Mouse (Mus musculus): Measurements from ENCODE around the gene Hs2st1. TPM values are rescaled to one million over a fixed set of nuclear protein-coding genes. Genes with fewer than 3 reads are reported as not detected.

Hs2st1 gene
- polyA plus RNA-seq, 1 experiment from 2014 or later = 24.6 TPM

DNA sequence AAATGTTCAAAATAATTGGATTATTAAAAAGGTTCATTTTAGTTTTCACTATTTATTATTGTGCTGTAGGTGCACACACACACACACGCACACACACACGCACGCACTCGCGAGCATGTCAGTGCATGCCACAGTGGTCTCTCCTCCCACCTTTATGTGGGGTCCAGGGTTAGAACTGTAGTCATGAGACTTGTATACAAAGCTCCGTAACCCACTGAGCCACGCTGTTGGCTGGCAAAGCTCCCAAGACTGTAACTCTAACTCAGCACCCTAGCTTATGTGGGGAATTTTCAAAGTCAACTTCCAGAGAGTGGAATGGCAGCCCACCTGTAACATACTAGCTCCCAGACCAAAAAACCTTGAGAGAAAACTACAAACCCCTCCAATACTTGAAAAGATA lies 24.8 kb downstream of the Hs2st1 start:
- WGBS = 85% methylated on average over 7 of the region's 7 CpGs
- Histone ChIP-seq H3K27me3 (replicated peaks) (no peaks in the 10 kb centered on the region), H3K27ac (no peak overlapping the region), H3K9me3 (no peaks in the 10 kb centered on the region), H3K36me3 (no peaks in the 10 kb centered on the region), H3K4me1 (peaks cover 10% of the 10 kb centered on the region), H3K4me3 (no peak overlapping the region), H3K9ac (no peak overlapping the region), H3K4me2 (replicated peaks) (no peak overlapping the region)
- ATAC-seq (ENCODE audit: low FRiP score, low read depth) = no peak; the same call in 1 of the 2 replicates

DNA sequence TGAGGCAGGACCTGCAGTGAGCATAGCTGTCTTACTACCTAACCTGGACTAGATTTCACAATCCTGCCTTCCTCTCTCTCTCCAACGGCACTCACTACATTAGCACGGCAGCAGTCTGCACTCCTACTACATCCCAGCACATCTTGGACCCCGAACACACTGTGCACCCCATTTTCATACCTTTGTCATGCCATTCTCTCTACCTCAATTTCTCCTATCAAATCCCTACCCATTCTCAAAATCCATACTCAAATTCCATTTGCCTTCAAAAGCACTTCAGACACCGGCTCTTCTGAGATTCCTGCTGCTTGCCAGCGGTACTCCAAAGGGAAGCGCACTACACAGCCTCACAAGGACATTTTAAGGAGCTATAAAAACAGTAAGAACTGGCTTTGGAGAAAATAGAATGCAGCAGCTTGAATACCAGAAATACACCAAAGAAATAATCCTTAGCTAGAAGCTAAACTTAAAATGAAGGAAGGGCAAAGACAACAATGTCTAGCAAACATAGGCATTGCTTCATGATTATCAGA lies 28.0 kb downstream of the Hs2st1 start:
- Histone ChIP-seq H3K27ac (no peak overlapping the region), H3K9ac (no peak overlapping the region), H3K27me3 (replicated peaks) (no peaks in the 10 kb centered on the region), H3K9me3 (no peaks in the 10 kb centered on the region), H3K36me3 (no peaks in the 10 kb centered on the region), H3K4me2 (replicated peaks) (no peak overlapping the region), H3K4me1 (peaks cover 10% of the 10 kb centered on the region), H3K4me3 (no peak overlapping the region)
- ATAC-seq (ENCODE audit: low FRiP score, low read depth) = no peak
- 78% methylated on average over 6 of the region's 6 CpGs for WGBS

DNA sequence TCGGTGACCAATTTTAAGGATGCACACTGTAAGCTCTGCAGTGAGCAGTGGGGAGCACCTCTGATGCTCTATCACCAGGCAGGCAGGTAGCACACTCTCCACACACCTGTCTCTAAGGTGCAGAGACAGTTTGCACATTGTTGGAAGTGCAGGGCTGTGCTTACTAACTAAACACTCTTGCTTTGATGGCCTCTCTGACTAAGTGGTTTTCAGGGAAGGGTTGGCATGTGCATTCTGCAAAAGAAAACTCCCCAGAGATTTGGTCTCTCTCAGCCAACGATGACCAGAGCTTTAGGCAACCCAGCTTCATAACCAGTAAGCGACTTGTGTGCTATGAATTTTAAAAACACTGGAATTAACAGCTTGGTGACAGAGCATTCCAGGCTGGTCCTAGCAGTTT lies 29.2 kb downstream of the Hs2st1 start:
- ATAC-seq (ENCODE audit: low FRiP score, low read depth) = no peak
- no peak overlapping the region for H3K4me2 ChIP-seq (replicated peaks)
- no peaks in the 10 kb centered on the region for H3K27me3 ChIP-seq (replicated peaks)
- no peaks in the 10 kb centered on the region for H3K36me3 ChIP-seq
- H3K9ac ChIP-seq = no peak overlapping the region
- no peak overlapping the region for H3K27ac ChIP-seq
- 80% methylated on average over 3 of the region's 3 CpGs for WGBS
- H3K9me3 ChIP-seq = no peaks in the 10 kb centered on the region
- peaks cover 4% of the 10 kb centered on the region; the same call in 1 of the 2 replicates for H3K4me1 ChIP-seq
- H3K4me3 ChIP-seq = no peak overlapping the region

DNA sequence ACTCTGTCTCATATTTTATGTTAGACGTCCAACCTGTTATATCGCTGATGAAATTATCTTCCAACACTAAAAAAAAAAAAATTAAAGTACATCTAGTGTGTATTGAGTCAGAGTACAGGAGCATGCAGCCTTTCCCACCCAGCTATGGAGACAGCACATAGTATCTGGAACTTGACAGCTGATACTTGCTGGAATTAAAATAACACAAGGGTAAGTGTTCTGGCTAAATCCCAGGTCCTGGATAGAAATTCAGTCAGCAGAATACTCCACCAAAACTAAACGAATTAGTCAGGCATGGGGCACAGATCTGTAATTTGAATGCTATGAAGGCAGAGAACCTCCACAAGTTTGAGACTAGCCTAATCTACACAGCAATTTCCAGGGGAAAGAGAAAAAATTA lies 30.9 kb downstream of the Hs2st1 start:
- Histone ChIP-seq H3K27ac (no peak overlapping the region), H3K9ac (no peak overlapping the region), H3K4me3 (no peak overlapping the region), H3K27me3 (replicated peaks) (no peaks in the 10 kb centered on the region), H3K4me1 (no peaks in the 10 kb centered on the region), H3K4me2 (replicated peaks) (no peak overlapping the region), H3K36me3 (no peaks in the 10 kb centered on the region), H3K9me3 (no peaks in the 10 kb centered on the region)
- no peak for ATAC-seq (ENCODE audit: low FRiP score, low read depth)
- WGBS = 86% methylated on average over 3 of the region's 3 CpGs

DNA sequence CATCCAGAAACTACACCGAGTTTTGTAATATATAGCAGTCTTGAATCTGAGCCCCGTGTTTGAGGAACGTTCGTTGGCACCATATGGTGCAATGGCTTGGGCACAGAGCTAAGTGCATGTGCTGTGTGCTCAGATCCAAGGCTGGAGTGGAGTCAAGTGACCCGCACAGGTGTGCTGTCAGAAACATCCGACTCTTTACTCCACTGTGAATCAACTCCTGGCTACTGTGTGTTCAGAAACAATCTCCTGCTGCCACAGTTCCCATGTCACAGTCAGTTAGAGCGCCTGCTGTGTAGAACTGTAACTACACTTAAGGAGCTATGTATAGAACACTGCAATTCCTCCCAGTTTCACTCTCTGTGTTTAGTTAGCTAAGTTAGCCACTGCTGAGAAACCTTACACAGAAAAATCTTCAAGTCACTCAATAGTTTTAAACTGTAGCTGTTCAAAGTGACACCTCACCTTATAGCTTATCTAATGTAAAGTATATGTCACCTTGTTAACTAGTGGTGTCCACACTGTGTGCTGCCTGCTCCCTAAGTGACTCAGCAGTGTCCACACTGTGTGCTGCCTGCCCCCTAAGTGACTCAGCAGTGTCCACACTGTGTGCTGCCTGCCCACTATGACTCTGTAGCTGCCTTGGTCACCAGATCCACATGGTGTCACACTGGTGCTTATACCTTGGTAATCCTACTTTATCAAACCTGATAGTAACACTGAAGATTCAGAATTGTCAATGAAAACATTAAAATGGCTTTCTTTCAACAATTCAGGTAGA lies 32.7 kb downstream of the Hs2st1 start:
- Histone ChIP-seq H3K4me2 (replicated peaks) (no peak overlapping the region), H3K27ac (no peak overlapping the region), H3K27me3 (replicated peaks) (no peaks in the 10 kb centered on the region), H3K9ac (no peak overlapping the region), H3K4me3 (no peak overlapping the region), H3K4me1 (no peaks in the 10 kb centered on the region), H3K9me3 (no peaks in the 10 kb centered on the region), H3K36me3 (no peaks in the 10 kb centered on the region)
- WGBS = 88% methylated on average over 7 of the region's 7 CpGs
- ATAC-seq (ENCODE audit: low FRiP score, low read depth) = 0 out of 2 replicates have a peak, but pooled peaks have one; percentile 25

DNA sequence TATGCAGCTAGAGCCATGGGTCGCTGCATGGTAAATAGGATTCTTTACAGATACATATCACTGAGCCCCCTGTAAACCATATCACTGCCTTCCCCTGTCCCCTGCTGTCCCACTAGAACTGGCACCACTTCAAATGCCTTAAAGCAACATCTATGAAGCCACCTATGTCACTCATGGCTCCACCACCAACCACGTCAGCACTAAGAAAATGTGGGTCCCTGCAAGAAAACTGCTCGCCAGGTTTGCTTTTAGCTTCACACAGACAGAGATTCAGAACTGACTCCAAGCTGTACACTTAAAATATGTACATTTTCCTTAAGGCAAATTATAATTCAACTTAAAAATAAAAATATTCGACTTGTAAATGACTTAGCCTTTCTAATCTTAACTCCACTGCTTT lies 34.9 kb downstream of the Hs2st1 start:
- Histone ChIP-seq H3K9ac (no peak overlapping the region), H3K4me1 (peaks cover 4% of the 10 kb centered on the region; the same call in 1 of the 2 replicates), H3K4me3 (no peak overlapping the region), H3K36me3 (no peaks in the 10 kb centered on the region), H3K4me2 (replicated peaks) (no peak overlapping the region), H3K9me3 (no peaks in the 10 kb centered on the region), H3K27ac (no peak overlapping the region), H3K27me3 (replicated peaks) (no peaks in the 10 kb centered on the region)
- WGBS = 93% methylated on average over 4 of the region's 4 CpGs
- no peak for ATAC-seq (ENCODE audit: low FRiP score, low read depth)

DNA sequence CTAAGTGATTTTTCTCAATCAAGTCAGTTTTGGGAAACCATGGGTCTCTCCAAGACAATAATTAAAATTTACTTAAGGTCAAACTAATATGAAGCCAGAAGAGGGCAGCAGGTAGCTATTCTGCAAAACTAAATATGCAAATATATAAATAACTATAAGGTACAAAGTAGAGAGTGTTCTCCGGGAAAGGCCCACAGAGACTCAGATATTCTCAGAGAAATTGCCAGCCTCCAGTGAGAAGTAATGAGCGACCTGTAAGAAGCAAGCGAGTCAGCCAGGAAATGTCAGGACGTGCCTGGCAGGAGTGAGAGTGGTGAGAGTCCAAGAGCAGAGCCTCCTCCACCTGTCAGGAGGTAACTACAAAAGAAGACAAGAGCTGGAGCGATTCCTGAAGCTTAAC lies 39.0 kb downstream of the Hs2st1 start:
- H3K27ac ChIP-seq = no peak overlapping the region
- no peak overlapping the region for H3K4me2 ChIP-seq (replicated peaks)
- no peak overlapping the region for H3K9ac ChIP-seq
- H3K9me3 ChIP-seq = no peaks in the 10 kb centered on the region
- no peak for ATAC-seq (ENCODE audit: low FRiP score, low read depth)
- no peaks in the 10 kb centered on the region for H3K36me3 ChIP-seq
- no peak overlapping the region for H3K4me3 ChIP-seq
- WGBS = 74% methylated on average over 5 of the region's 5 CpGs
- peaks cover 4% of the 10 kb centered on the region; the same call in 1 of the 2 replicates for H3K4me1 ChIP-seq
- no peaks in the 10 kb centered on the region for H3K27me3 ChIP-seq (replicated peaks)

DNA sequence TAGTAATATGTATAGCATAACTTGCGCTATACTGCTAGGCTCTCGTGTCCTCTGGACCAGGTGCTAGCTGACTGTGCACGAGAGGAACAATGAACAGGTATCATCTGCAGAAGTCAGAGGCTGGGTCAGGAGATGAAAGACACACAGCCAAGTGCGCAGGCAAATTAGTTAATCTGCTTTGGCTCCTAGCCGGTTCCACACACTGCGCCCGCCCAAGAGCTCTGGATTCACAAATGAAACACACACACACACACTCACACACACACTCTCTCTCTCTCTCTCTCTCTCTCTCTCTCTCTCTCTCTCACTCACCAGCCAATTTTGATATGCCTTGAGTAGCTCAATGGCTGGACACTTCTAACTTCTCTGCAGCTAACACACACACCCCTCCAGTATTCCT lies 42.1 kb downstream of the Hs2st1 start:
- no peak for ATAC-seq (ENCODE audit: low FRiP score, low read depth)
- H3K27ac ChIP-seq = no peak overlapping the region

DNA sequence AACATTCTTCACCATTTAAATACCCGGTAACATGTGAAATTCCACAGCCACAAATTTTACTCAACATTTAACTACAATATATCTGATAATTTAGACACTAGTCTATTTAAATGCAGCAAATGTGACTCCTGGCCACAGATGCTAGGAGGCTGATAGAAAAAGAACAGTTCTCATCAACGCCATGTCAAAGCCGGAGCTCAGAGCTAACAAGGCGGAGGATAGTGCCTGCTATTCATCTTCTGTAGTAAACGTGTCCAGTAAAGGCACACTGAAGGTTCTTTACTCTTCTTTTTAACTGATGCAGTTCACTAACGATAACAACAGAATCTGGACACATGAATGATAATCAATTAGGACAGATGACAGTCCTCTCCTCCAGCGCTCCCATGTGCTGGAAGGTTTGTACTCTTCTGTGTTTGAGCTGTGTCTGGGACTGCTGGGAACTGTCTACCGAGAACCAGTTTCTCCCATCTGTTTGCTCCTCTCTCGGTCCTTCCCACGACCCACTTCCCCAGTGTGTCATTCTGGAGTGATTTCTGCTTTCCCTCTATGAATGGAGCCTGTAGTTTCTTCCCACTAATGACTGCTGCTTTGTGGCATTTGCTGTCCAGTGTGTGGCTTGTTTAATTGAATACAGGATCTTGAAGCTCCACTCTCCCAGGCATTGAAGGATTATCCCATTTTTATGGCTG lies 50.3 kb downstream of the Hs2st1 start:
- Histone ChIP-seq H3K4me3 (no peak overlapping the region), H3K4me2 (replicated peaks) (no peak overlapping the region), H3K9me3 (no peaks in the 10 kb centered on the region), H3K4me1 (peaks cover 8% of the 10 kb centered on the region; the same call in 1 of the 2 replicates), H3K27me3 (replicated peaks) (no peaks in the 10 kb centered on the region), H3K27ac (no peak overlapping the region), H3K36me3 (no peaks in the 10 kb centered on the region), H3K9ac (no peak overlapping the region)
- 49% methylated on average over 10 of the region's 10 CpGs for WGBS
- peak; percentile 51; the same call in 1 of the 2 replicates for ATAC-seq (ENCODE audit: low FRiP score, low read depth)

More for the DNA sequence above, 42.1 kb downstream of the Hs2st1 start:
- H3K9me3 ChIP-seq = no peaks in the 10 kb centered on the region
- no peaks in the 10 kb centered on the region for H3K36me3 ChIP-seq
- no peak overlapping the region for H3K4me2 ChIP-seq (replicated peaks)
- H3K4me3 ChIP-seq = no peak overlapping the region
- no peak overlapping the region for H3K9ac ChIP-seq
- H3K4me1 ChIP-seq = peaks cover 4% of the 10 kb centered on the region; the same call in 1 of the 2 replicates
- H3K27me3 ChIP-seq (replicated peaks) = no peaks in the 10 kb centered on the region
- 95% methylated on average over 7 of the region's 7 CpGs for WGBS

DNA sequence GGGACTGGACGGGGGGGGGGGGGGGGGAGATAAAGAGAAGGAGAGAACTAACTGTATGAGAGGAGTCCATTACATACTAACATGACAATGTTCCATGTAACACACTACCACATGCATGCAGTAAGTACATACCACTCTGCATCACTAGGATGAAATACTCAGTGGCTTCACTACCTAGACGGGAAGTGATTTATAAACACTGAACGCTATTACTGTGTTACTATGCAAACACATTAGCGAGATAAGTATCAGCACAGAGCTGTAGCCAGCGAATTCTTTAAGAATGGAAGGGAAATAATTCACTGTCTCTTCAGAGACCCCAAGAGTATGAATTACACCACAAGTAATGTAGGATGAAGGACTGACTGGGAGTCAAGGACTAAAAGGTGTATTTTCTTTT lies 51.1 kb downstream of the Hs2st1 start:
- Histone ChIP-seq H3K27ac (no peak overlapping the region), H3K4me1 (peaks cover 8% of the 10 kb centered on the region; the same call in 1 of the 2 replicates), H3K27me3 (replicated peaks) (no peaks in the 10 kb centered on the region), H3K9ac (no peak overlapping the region), H3K4me2 (replicated peaks) (no peak overlapping the region), H3K4me3 (no peak overlapping the region), H3K9me3 (no peaks in the 10 kb centered on the region), H3K36me3 (no peaks in the 10 kb centered on the region)
- WGBS = 61% methylated on average over 5 of the region's 5 CpGs
- peak; percentile 36; the same call in 1 of the 2 replicates for ATAC-seq (ENCODE audit: low FRiP score, low read depth)

DNA sequence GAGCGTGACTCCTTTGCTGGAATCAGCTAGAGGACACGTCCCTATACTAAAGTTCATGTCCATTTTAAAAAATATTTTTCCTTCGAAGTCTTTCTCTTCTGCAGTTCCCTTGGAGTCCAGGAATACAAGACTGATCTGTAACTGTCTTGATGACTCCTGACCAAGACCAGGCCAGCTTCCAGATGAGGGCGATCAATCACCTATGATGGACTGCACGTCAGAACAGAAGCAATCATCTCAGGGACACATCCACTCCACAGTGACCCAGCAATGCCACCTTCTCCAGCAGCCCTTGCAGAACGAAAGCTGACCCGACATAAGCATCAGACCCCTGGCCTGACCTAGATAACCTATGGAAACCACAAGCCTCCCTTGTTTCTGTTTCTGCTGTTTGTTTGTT lies 54.7 kb downstream of the Hs2st1 start:
- WGBS = 91% methylated on average over 7 of the region's 7 CpGs
- Histone ChIP-seq H3K27ac (no peak overlapping the region), H3K36me3 (no peaks in the 10 kb centered on the region), H3K27me3 (replicated peaks) (no peaks in the 10 kb centered on the region), H3K9me3 (no peaks in the 10 kb centered on the region), H3K9ac (no peak overlapping the region), H3K4me2 (replicated peaks) (no peak overlapping the region), H3K4me3 (no peak overlapping the region), H3K4me1 (peaks cover 8% of the 10 kb centered on the region; the same call in 1 of the 2 replicates)
- no peak for ATAC-seq (ENCODE audit: low FRiP score, low read depth)

DNA sequence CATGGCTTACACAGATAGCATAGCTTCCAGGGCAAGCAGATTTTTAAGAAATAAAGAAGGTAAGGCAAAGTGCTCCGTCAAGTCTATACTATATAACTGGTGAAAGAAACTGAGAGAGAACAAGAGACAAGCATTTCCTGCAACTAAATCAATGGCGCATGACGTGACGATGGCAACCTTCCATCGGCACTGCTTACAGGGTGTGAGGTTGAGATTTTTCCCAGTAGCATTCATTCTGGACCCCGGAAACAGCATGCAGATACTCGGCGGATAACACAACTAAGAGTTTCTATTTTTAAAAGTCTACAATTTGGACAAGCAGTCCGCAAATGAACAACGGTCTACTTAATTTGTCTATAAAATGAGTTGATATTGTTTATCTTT lies 55.9 kb downstream of the Hs2st1 start:
- 91% methylated on average over 10 of the region's 10 CpGs for WGBS
- no peak overlapping the region for H3K27ac ChIP-seq
- H3K4me3 ChIP-seq = no peak overlapping the region
- H3K9me3 ChIP-seq = no peaks in the 10 kb centered on the region
- H3K4me1 ChIP-seq = no peaks in the 10 kb centered on the region
- H3K9ac ChIP-seq = no peak overlapping the region
- no peak overlapping the region for H3K4me2 ChIP-seq (replicated peaks)
- no peak for ATAC-seq (ENCODE audit: low FRiP score, low read depth)
- H3K27me3 ChIP-seq (replicated peaks) = no peaks in the 10 kb centered on the region
- no peaks in the 10 kb centered on the region for H3K36me3 ChIP-seq
